Mouse (Mus musculus) right cerebral cortex, postnatal 14 days (tissue): ENCODE measurements around the gene Mkrn2.

Experiments
- DNase-seq: peaks from one replicate; pipeline ENCODE4 v3.0.0; 2022

Gene Mkrn2

DNA sequence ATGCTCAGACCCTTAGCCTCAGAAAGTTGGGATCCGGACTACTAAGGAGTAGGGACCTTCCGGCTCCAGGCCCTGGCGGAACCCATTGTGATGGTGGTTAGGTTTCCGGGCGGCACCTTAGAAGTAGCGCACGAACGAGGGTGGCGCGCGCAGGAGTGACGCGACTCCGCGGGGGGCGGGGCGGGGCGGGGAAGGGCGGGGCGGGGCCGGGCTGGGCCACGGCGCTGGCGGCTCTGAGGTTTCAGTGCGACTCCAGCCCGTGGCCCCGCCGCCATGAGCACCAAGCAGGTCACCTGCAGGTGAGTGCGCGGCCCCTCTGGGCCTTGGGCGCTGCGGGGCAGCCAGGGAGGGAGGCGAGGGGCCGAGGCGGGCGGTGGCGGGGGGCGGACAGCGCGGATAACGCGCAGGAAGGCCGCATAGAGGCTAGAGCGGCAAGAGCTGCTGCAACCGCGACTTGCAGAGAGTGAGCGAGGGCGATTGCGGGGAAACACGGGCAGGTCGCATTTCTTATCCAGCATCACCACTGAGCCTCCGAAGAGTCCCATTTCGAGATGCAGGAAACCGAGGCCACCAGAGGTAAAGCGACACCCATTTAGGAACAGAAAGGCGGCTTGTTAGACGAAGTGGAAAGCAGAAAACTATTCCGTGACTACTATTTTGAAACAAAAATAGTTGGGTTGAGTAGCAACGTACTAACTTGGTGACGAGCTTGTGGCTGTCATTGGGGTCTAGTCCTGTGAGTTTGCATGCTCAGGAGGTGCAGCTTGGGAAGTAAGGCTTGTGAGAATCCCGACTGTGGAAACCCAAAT, at the start of gene Mkrn2:
Gene Mkrn2 (plus strand): TSS at position 188 of the 809 bp plus-strand sequence.
- peak; percentile 86 for DNase-seq

DNA sequence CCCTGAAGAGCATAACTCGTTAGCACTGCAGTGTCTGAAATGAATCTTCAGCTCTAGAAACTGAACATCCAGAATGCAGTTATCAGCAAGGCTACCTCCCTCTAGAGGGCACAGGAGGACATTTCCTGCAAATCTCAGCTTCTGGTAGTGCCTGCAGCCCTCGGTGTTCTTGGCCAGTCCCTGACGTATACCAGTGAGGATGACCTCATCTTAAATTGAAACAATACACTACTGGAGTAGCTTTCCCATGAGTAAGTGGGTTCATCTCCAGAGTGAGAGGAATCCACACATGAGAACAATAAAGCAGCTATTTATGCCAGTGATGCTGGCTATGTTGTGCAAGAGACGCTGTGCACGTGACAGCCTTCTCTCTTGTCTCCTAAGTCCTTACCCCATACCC, 46.2 kb upstream of the Mkrn2 start:
- DNase-seq, result no peak

DNA sequence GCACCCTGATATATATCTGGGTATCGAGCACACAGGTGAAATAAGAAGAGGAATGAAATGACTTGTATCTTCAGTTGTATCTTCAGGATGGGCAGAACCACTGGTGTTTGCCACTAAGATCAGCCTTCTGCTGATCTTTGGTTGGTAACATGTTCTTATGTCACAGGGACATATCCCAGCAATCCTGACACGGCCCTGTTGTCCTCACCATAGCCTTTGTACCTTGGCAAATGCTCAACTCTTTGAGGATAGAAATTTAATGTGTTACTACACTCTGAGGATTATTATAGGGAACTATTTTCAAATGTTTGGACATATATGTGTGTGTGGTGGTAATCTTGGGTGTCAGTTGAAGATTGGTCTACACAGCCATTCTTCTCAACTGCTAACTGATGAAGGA, 43.5 kb upstream of the Mkrn2 start:
- no peak for DNase-seq

DNA sequence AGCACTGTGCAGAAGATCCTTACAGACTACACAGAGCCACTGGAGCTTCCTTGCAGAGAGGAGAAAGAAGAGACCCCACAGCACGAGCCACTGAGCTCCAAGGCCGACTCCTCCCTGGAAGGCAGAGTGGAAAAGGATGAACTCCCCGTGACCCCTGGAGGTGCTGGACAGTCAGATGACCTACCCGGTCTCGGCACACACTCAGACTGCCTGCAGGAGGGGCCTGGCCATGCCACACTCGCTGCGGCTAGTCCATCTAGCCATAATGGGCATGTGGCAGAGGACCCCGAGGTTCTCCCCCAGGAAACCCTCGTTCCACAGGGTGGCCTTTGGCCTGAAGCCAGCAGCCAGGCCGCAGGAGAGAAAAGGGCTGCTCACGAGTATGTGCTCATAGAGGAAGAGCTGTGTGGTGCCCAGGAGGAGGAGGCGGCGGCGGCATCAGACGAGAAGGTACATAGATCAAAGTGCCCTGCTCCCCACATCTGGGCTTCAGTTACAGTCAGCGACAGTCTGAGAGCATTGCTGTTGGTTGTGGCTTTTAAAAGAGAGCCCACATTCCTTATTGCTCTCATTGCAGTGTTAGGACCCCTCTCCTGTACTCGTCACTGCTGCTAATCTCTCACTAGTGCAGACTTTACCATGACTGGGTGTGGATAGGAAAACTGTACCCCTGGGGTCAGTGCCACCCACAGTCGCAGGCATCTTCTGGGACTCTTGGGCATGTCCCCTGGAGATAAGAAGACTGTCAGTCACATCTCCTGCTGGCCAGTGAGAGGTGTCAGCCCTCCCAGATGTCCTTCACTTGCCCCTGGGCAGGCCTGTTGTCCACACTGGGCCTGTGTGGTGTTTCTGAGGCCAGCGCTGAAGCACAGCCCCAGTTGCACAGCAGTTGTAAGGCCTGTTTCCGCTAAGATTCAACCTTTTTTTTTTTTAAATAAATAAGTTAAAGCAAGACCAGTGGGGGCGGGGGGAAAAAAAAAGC, 41.8 kb upstream of the Mkrn2 start:
- no peak for DNase-seq

DNA sequence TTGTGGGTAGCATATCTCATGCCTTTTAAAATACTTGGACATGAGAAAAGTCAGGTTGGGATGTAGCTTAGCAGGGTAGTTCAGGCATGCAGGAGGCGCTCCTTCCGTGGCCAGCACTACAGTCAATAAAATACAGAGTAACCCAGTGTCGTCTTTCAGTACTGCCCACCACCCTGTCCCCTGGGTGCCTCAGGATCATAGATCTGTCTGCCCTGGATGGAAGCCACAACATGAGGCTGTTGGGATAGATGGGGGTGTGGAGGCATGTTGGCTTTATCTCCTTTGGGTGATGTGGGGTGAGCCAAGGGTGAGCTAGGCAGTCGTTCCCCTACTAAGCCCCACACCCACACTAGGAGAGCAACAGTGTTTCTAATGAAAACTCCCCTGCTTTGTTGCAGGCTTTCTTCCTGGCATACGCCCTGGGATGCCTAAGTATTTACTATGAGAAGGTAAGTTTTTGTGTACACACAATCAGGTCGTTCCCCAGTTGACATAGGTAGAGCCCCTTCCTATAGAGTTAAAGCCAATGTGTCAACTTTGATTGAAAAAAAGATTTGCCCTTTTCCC, 36.1 kb upstream of the Mkrn2 start:
- DNase-seq, result no peak

DNA sequence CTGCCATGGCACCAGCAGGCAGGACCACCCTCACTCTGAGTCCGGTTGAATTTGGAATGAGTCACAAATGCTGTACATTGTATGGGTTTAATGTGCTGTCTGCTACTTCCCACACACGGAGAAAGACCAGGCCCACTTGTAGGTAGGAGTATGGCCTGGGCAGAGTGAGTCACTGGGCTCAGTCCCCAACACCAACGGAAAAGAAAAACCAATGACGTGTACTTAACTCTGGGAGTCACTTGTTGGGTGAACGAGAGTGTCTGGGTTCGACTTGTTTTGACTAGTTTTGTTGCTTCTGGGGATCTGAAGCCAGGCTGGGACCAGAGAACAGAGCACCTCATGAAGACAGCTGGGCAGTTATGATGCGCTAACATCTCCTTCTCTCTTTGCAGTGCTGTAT, 27.5 kb upstream of the Mkrn2 start:
- DNase-seq, result no peak

DNA sequence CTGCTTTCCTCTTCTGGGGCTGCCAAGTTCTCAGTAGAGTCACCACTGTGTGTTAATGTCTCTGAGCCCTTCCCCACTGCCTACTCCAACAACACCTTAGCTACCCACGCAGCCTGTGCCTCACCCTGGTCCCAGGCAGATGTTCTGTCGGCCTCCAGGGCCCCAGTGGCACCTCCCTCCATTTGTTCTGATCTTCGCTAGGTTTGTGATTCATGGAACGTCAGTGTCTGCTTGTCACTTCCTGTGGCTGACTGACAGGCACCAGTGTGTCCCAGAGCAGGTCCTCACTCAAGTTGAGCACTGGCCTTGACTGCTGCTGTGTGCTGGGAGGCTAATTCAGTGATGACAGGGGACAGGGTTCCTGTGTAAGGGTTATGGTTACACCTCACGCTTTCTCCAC, 24.3 kb upstream of the Mkrn2 start:
- no peak for DNase-seq

DNA sequence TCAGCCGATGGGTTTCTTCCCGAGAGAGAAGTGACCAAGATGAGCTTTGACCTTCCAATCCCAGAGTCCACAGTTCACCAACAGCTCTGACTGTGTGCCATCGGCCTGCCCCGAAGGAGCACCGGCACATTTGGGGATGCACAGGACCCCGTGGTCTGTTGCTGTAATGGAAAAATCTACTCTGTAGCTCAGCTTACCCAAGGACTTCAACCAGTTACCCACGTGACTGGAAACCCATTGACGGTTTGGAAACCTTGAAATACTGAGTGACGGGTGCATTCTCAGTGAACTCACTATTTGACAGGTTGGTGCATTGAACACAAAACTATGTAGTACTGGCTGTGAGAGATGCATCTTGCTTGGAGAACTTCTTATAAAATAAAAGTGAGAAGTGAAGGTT, 23.8 kb upstream of the Mkrn2 start:
- no peak for DNase-seq

DNA sequence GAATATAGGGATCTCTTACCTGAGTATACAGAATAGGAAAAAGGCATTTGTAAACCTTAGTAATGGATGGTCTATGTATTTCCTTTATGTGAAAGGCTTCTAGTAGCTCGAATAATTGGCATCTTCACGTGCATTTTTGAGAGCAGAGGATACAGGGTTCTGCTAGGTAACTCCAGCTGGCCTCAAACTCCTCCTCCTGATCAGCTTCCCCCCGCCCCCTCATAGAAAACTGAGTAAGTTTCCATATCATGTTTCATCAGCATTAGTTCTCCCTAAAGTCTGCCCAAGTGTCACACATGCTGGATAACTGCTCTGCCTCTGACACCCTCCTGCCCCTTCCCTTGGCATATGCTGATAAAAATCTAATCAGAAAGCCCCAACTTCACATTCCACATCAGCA, 20.9 kb upstream of the Mkrn2 start:
- DNase-seq, result no peak

DNA sequence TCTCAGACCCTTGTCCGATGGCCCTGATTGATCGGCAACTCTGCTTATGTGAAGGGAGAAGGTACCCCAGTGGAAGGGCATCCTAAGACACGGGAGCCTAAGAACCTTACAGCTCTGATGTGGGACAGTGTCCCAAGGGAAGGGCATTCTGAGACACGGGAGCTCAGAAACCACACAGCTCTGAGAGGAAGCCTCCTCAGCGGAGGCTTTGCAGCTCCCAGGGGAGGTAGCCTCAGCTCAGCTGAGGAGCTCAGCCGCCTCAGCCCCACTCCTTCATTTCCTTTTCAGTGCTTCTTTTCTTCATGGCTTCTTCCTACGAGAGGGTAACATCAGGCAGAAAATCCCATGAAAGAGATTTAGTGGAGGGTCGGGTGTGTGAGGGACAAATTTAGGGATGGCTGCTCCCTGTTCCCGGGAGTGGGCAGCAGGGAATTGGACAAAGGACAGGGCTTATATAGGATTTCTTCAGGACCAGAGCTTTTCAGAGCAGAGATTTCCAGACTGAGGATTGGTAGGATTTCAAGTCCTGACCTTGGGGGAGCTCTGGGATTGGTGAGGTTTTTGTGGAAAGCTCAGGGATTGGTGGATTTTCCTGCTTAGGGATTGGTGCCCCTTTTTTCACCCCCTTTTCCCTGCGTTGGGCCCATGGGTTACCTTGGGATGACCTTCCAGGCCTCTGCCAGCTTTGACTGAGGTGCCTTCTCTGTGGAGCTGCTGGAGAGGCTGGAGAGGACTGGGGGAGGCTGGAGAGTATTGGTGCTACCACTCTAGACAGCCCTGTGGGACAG, 19.2 kb upstream of the Mkrn2 start:
- no peak for DNase-seq

DNA sequence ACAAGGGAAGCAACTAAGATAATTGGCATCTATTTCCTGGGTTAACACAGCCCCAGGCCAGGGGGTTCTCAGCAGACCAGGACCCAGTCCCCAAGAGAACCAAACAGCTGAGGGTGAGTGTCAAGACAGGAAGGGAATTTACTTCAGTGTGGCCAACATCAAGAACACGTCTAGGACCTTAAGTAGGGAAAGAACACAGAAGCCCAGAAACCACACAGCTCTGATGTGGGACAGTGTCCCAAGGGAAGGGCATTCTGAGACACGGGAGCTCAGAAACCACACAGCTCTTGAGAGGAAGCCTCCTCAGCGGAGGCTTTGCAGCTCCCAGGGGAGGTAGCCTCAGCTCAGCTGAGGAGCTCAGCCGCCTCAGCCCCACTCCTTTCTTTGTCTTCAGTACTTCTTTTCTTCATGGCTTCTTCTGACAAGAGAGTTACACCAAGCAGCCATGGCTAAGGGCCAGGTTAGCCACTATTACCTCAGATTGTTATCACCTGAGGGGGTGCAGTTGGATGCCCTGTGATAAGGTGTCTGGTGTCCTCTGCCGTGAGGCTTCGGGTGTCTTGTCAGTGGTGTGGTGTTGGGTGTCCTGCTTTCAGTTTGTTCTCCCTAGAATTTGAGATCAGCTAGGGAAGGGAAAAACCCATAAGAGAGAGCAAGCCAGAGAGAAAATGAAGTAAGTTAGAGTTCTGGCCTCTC, 18.1 kb upstream of the Mkrn2 start:
- no peak for DNase-seq

DNA sequence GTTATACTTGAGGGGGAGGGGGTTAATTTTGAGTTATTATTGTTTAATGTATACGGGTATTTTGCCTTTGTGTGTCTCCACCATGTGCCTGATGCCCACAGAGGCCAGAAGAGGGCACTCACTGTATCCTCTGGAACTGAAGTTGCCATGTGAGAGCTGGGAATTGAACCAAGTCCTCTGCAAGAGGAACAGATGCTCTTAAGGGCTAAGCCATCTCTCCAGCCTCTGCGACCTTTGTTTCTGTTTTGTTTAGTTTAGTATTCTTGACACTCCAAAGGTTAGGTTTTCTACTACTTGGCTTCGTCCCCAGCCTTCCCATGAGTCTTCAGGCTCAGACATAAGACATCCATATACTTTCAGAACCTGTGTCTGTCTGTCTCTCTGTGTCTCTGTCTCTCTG, 17.5 kb upstream of the Mkrn2 start:
- no peak for DNase-seq

DNA sequence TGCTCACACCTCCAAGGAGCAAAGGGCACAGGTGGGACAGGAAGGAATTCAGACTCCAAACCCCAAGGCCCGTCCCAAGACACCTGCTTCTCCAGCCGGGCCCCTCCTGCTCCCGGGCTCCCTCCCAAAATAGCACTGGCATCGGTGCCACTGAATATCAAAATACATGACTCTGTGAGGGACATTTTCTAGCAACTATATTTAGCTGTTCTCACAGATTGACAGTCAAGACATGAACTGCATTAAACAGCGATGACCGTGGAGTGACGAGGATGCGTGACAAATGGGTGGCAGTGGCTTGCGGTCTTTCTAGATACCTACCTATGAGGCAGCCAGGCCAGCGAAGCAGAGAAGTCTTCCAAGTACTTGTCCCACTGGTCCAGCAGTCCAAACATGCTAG, 15.4 kb upstream of the Mkrn2 start:
- DNase-seq, result no peak

DNA sequence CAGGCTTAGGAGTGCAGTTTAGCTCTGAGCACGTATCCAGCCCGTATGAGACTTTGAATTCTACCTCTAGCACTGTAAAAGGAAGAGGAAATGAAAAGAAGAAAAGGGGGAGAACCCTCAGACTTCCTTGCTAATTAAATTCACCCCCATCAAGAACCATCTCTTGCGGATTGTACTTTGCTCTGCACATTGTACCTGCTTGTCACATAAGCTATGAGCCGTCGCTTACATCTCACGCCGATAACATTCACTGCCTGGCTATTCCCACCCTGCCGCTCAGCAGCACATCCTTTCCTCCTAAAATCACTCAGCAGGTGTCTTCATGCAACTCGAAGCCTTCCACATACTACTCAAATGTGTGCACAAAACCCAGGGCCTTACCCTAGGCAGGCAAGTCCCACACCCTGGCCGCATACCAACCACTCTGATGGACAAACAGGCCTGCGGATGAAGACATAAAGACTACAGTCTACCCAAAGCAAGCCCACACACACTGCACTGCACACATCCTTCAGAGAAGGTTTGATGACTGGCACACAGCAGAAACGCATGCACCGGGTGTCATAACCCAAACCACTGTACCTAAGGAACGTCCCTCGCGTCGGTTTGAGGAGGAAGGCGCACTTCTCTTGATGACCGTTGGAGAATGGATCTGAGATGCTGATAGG, 9.9 kb upstream of the Mkrn2 start:
- no peak for DNase-seq

DNA sequence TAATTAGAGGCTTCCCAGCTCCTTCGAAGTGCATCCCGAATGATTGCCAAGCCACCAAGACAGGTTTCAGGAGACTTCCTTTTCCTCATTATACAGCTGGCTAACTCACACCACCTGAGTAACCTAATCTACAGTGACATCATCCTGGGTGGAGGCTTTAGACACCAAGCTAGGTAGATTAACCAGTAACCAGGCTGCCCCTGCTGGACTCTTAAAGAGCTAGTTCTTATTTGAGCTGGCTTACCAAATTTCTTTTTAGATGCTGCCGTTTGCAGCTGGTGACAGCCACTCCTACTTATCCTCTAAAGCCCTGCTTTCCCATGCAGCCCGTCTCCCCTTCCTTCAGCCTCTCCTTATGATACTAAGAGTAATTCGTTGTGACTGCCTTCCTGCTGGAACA, 9.2 kb upstream of the Mkrn2 start, which contains the start of gene Mkrn2os:
Gene Mkrn2os (minus strand): TSS at position 119 of the 400 bp plus-strand sequence.
- DNase-seq, result no peak

DNA sequence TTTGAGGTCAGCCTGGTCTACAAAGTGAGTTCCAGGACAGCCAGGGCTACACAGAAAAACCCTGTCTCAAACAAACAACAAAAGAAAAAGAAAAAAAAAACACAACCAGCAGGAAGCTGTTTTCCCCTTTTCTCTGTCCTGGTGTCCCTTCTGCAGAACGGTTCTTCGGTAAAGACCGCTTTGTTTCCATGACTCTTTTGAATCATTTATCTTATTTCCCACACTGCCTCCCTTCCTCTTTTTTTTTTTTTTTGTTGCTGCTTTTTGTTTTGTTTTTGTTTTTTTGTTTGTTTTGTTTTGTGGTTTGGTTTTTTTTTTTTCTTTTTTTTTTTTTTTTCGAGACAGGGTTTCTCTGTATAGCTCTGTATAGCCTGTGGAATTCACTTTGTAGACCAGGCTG, 8.4 kb upstream of the Mkrn2 start:
- no peak for DNase-seq

DNA sequence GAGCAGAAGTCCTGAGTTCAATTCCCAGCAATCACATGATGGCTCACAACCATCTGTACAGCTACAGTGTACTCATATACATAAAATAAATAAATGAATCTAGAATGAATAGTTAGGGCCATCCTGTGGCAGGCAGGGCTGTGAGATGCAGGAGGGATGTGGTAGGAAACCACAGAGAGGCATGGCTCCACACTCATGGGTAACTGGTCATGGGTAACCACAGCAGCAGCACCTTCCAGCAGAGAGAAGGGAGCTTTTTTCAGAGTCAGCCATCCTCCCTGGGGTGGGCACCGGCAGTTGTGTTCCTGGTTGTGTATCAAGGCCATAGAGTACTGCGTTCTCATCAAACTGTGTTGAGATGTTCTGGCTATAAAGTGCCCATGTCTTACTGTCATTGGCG, 7.2 kb upstream of the Mkrn2 start:
- no peak for DNase-seq

DNA sequence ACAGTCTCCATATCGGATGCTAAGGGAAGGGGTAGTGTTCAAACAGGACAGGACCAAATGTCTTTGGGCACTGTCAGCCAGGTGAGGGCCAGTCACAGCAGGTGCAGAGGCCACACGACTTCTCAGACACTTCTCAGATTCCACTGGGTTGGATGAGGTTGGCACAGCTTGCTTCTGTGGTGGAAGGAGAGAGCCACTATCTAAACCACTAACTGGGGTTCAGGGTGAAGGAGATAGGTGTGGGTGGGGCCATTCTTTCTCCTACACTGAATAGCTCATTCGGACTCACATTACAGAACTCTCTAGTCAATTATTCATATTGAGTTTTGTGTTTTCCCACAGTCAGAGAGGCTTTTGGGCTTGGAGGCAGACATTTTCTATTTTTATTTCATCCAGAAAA, 6.0 kb upstream of the Mkrn2 start:
- no peak for DNase-seq

DNA sequence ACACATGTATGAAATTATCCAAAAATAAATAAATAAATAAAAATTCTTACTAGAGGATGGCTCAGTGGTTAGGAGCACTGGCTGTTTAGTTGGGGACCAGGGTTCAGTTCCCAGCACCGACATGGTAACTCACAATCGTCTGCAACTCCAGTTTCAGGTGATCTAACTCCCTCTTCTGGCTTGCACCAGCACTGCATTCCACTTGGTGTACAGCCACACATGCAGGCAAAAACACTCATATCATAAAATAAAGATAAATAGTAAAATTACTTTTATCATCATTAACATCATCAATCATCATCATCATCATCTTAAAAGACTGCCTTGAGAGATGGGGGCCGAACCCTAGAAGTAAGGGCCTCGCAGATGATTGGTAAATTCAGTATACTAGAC, 384 bp upstream of the Mkrn2 start:
- DNase-seq, result no peak

DNA sequence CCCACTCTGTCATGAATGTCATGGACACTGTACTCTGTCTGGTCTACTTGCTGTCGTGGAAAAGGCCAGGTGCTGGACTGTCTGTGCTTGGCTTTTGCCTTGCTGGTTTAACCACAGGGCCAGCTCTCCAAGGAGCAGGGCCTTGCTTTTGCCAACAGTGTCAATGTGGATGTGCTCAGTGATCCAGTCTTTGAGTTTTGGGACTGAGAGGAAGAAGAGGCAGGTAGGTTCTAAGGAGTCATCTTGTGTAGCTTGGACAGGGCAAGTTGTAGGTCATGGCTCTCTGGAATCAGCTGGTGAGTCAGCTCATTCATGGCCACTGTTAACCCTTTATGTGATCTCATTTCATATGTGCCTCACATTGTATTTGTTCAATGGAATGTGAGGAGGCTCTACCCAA, 4.8 kb downstream of the Mkrn2 start:
- no peak for DNase-seq

DNA sequence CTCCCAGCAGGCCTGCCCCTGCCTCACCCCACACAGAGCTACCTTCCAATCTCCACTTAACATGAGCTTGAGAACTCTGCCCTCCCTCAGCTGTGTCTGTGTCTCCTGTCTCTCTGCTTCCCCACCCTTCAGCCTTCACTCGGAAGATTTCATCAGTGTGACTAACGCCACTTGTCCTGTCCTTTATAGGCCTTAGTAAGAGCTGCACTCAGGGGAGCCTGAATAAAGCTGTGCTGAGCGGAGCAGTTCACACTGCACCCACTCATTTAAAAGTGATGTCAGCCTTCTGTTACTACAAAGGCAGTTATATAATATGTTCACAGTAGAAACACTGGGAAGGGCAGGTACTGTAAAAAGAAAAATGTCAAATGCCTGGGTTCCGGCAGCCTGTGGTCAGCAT, 5.7 kb downstream of the Mkrn2 start:
- no peak for DNase-seq

DNA sequence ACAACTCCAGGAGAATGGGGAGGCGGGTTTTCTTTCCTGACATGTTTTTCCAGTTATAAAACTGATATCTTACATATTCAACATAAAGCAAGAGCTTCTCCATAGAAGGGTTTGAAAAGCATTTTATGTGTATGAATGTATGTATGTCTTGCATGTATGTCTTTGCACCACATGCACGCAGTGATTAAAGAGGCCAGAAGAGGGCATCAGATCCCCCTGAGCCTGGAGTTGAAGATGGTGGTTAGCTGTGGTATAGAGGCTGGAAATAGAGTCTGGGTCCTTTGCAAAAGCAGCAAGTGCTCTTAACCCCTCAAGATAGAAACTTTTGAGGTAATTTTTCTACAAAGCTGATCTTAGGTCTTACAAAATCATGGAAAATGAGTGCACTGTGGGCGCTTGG, 7.4 kb downstream of the Mkrn2 start:
- DNase-seq, result no peak
